Mouse (Mus musculus) bone marrow, adult 2 months (tissue): ENCODE results near the gene Scgb1a1.

Source experiments
- CTCF ChIP-seq: fragments of 200-500 bp; IDR thresholded peaks from 2 replicates; pipeline ENCODE4 v1.5.1; 2011; ENCODE audit warnings: low read length, control low read depth; ENCODE audit not compliant: control insufficient read depth, insufficient read depth
- POLR2A ChIP-seq: fragments of 200-500 bp; IDR thresholded peaks from 2 replicates; pipeline ENCODE4 v1.6.1; 2011; ENCODE audit warnings: low read depth, mild to moderate bottlenecking, control low read depth, low read length, borderline replicate concordance; ENCODE audit not compliant: control insufficient read depth

DNA sequence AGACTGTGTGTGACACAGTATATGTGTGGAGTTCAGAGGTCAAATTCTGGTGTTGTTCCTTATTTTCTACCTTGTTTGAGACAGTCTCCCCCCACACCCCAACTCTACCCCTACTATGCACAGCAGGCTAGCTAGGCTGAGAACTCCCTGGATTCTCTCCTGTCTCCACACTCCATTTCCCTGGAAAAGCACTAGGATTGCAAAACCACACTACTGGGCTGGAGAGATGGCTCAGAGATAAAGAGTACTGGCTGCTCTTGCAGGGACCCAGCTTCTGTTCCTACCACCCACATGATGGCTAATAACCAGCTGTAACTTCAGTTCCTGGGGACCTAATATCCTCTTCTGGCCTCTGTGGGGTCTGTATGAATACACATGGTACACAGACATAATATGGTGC, 30.1 kb downstream of the Scgb1a1 start:
- no peak for TF ChIP-seq POLR2A
- no peak for TF ChIP-seq CTCF
